In genomic region chr10:20400406-20400805, GRCm38 (mm10) we compare ENCODE assay signal across 16 mouse cellular contexts. TPM values are rescaled to one million over a fixed set of nuclear protein-coding genes. Genes with fewer than 3 reads are reported as not detected.
DNase-seq lines count a peak whose midpoint lies in the region; ATAC-seq and TF ChIP-seq lines count a peak whose summit lies in the region.
"Had no signal": no experiment of that assay in that cellular context is flagged by ENCODE, and none has a peak within 500 bp of the region (broad histone marks: within the 10 kb centered on the region; RNA-seq: fewer than 3 reads in every experiment).

No protein-coding gene starts in this region.

- no peak overlapping the region for H3K27ac ChIP-seq in midbrain, embryonic 10.5 days (replicated peaks)
- H3K27ac ChIP-seq in midbrain, postnatal 0 days (ENCODE audit: low read depth, low read length), result no peak overlapping the region
- no peak overlapping the region for H3K27ac ChIP-seq in midbrain, embryonic 12.5 days (replicated peaks)
- no peak overlapping the region for H3K27ac ChIP-seq in forebrain, embryonic 16.5 days (ENCODE audit: low read length)
- H3K27ac ChIP-seq: heart, embryonic 15.5 days had no signal

- peak overlapping the region; percentile 21 for H3K4me3 ChIP-seq in midbrain, embryonic 10.5 days
- H3K4me3 ChIP-seq in midbrain, postnatal 0 days (ENCODE audit: low read depth, low read length), result no peak overlapping the region
- no peak overlapping the region for H3K4me3 ChIP-seq in midbrain, embryonic 12.5 days
- no peak overlapping the region for H3K4me3 ChIP-seq in forebrain, embryonic 16.5 days (replicated peaks; ENCODE audit: low read length)
- H3K4me3 ChIP-seq: heart, embryonic 15.5 days had no signal

- H3K27me3 ChIP-seq in midbrain, embryonic 10.5 days (ENCODE audit: low read depth, poor library complexity, severe bottlenecking), result no peaks in the 10 kb centered on the region
- no peaks in the 10 kb centered on the region for H3K27me3 ChIP-seq in midbrain, postnatal 0 days (ENCODE audit: insufficient read depth, low read length)
- H3K27me3 ChIP-seq in midbrain, embryonic 12.5 days, result no peaks in the 10 kb centered on the region; the same call in 1 of the 2 replicates
- H3K27me3 ChIP-seq in forebrain, embryonic 16.5 days (replicated peaks; ENCODE audit: control insufficient read depth, insufficient read depth, low read length), result no peaks in the 10 kb centered on the region
- H3K27me3 ChIP-seq: heart, embryonic 15.5 days had no signal

- no peak; the same call in 1 of the 2 replicates for ATAC-seq in midbrain, postnatal 0 days (ENCODE audit: low FRiP score)
- ATAC-seq in midbrain, embryonic 12.5 days (ENCODE audit: low FRiP score, low read depth), result no peak
- no peak for ATAC-seq in forebrain, embryonic 16.5 days

- no peak overlapping the region for H3K9ac ChIP-seq in midbrain, postnatal 0 days (replicated peaks; ENCODE audit: low read length, poor library complexity, severe bottlenecking)
- H3K9ac ChIP-seq in midbrain, embryonic 12.5 days (replicated peaks), result no peak overlapping the region
- no peak overlapping the region for H3K9ac ChIP-seq in forebrain, embryonic 16.5 days (replicated peaks; ENCODE audit: low read depth, low read length)
- H3K9ac ChIP-seq: heart, embryonic 15.5 days had no signal

- no peaks in the 10 kb centered on the region for H3K9me3 ChIP-seq in midbrain, embryonic 10.5 days (replicated peaks)
- H3K9me3 ChIP-seq in midbrain, postnatal 0 days (ENCODE audit: low read length), result no peaks in the 10 kb centered on the region
- no peaks in the 10 kb centered on the region for H3K9me3 ChIP-seq in midbrain, embryonic 12.5 days
- H3K9me3 ChIP-seq in forebrain, embryonic 16.5 days (ENCODE audit: control insufficient read depth, low read length), result no peaks in the 10 kb centered on the region
- H3K9me3 ChIP-seq: heart, embryonic 15.5 days had no signal

- DNase-seq in heart, adult 11 months, result peak; percentile 88
- DNase-seq in heart, adult 8-10 months (ENCODE audit: low spot score), result no peak
- DNase-seq in midbrain, embryonic 10.5 days (ENCODE audit: low spot score), result no peak
- no peak for DNase-seq in midbrain, postnatal 0 days (ENCODE audit: low spot score)
- DNase-seq in testis, postnatal 14 days (ENCODE audit: low spot score), result peak; percentile 81
- DNase-seq in cerebellum, postnatal 14 days, result no peak
- DNase-seq: adrenal gland, adult 2 months; B cell, adult 2 months; gastrocnemius, postnatal 25 days; kidney, postnatal 36 days; lung, postnatal 4 days; right cerebral cortex, postnatal 4 days had no signal

- 74% methylated on average over 15 of the region's 15 CpGs for WGBS in midbrain, embryonic 10.5 days
- WGBS in midbrain, postnatal 0 days, result 70% methylated on average over 15 of the region's 15 CpGs
- 72% methylated on average over 15 of the region's 15 CpGs for WGBS in midbrain, embryonic 12.5 days
- WGBS in forebrain, embryonic 16.5 days, result 72% methylated on average over 15 of the region's 15 CpGs

- no peaks in the 10 kb centered on the region for H3K36me3 ChIP-seq in midbrain, embryonic 10.5 days
- no peaks in the 10 kb centered on the region for H3K36me3 ChIP-seq in midbrain, postnatal 0 days (ENCODE audit: insufficient read depth, low read length)
- H3K36me3 ChIP-seq in midbrain, embryonic 12.5 days, result no peaks in the 10 kb centered on the region
- no peaks in the 10 kb centered on the region for H3K36me3 ChIP-seq in forebrain, embryonic 16.5 days (ENCODE audit: control insufficient read depth, insufficient read depth)
- H3K36me3 ChIP-seq: heart, embryonic 15.5 days had no signal

- H3K4me1 ChIP-seq in midbrain, embryonic 10.5 days, result peaks cover 5% of the 10 kb centered on the region; the same call in 1 of the 2 replicates
- H3K4me1 ChIP-seq in midbrain, postnatal 0 days (ENCODE audit: insufficient read depth, low read length), result no peaks in the 10 kb centered on the region
- no peaks in the 10 kb centered on the region for H3K4me1 ChIP-seq in midbrain, embryonic 12.5 days
- H3K4me1 ChIP-seq in forebrain, embryonic 16.5 days (replicated peaks; ENCODE audit: control insufficient read depth, insufficient read depth, low read length), result no peaks in the 10 kb centered on the region

- no peak overlapping the region for H3K4me2 ChIP-seq in midbrain, postnatal 0 days (ENCODE audit: low read depth, low read length, poor library complexity, severe bottlenecking)
- H3K4me2 ChIP-seq in midbrain, embryonic 12.5 days (replicated peaks), result peak overlapping the region; percentile 18
- no peak overlapping the region for H3K4me2 ChIP-seq in forebrain, embryonic 16.5 days (ENCODE audit: low read length)
- H3K4me2 ChIP-seq: heart, embryonic 15.5 days had no signal

- no peak for TF ChIP-seq CTCF in midbrain, postnatal 0 days (IDR thresholded peaks at IDR 0.05)

RNA-seq across cellular contexts. Expression of gene Mtfr2, which starts 52.8 kb away (rescaled TPM):
- under 1 TPM in 1 of 4 experiments, not detected in 3; 0.14 TPM for total RNA-seq in heart, adult 8-10 months (2022)
- 2.8 and 2.9 TPM in 2 replicates for polyA plus RNA-seq in midbrain, embryonic 10.5 days (2016; fragmentation: Nextera tagmentation; extraction: Ambion mirVana)
- total RNA-seq in midbrain, postnatal 0 days (2014; rRNA removed), result 0.27 and 0.94 TPM in 2 replicates
- 0.23 and 0.34 TPM in 2 replicates for polyA plus RNA-seq in midbrain, postnatal 0 days (2015; fragmentation: Nextera tagmentation; extraction: Ambion mirVana)
- 1.7 TPM in 2 replicates for polyA plus RNA-seq in midbrain, embryonic 12.5 days (2016; fragmentation: Nextera tagmentation; extraction: Ambion mirVana)
- 0.99 and 1.2 TPM in 2 replicates for polyA plus RNA-seq in forebrain, embryonic 16.5 days (2015; fragmentation: Nextera tagmentation; extraction: Ambion mirVana)
- total RNA-seq: gastrocnemius, postnatal 25 days; liver, adult 2 months had no signal
- polyA plus RNA-seq: liver, adult 2 months had no signal

Comparison
In these comparisons a context has a peak if more than half of its experiments do, and no peak if none do; other contexts are left out.
1. DNase-seq: peak in heart, adult 11 months (single experiment) and testis, postnatal 14 days (single experiment); none in heart, adult 8-10 months (single experiment), midbrain, embryonic 10.5 days (single experiment), midbrain, postnatal 0 days (single experiment) and cerebellum, postnatal 14 days (0 of 2).